Comparison of ENCODE assay signal across 8 mouse cellular contexts in genomic region chr19:59345658-59346283, GRCm38 (mm10). TPM values are rescaled to one million over a fixed set of nuclear protein-coding genes. Genes with fewer than 3 reads are reported as not detected.
DNase-seq lines count a peak whose midpoint lies in the region; ATAC-seq lines count a peak whose summit lies in the region.

Pdzd8 (minus strand) TSS chr19:59345780.

- peak within 1 kb of the TSS; percentile 82 for H3K4me3 ChIP-seq in heart, embryonic 11.5 days (ENCODE audit: low read depth, low read length)
- H3K4me3 ChIP-seq in kidney, embryonic 15.5 days (replicated peaks): peak within 1 kb of the TSS; percentile 89

- H3K4me2 ChIP-seq in heart, embryonic 11.5 days: peak within 1 kb of the TSS; percentile 99
- peak within 1 kb of the TSS; percentile 87 for H3K4me2 ChIP-seq in kidney, embryonic 15.5 days

- H3K27ac ChIP-seq in heart, embryonic 11.5 days (ENCODE audit: low read depth, low read length): peak within 1 kb of the TSS; percentile 89
- H3K27ac ChIP-seq in kidney, embryonic 15.5 days: peak within 1 kb of the TSS; percentile 94

- no peaks in the 10 kb centered on the region for H3K36me3 ChIP-seq in heart, embryonic 11.5 days (ENCODE audit: control insufficient read depth, insufficient read depth, low read length)
- no peaks in the 10 kb centered on the region for H3K36me3 ChIP-seq in kidney, embryonic 15.5 days

- WGBS in heart, embryonic 11.5 days (ENCODE audit: insufficient replicate concordance): 0% methylated on average over 91 of the region's 91 CpGs
- under 1% methylated on average over 87 of the region's 91 CpGs for WGBS in kidney, embryonic 15.5 days

- peak within 1 kb of the TSS; percentile 86 for H3K9ac ChIP-seq in heart, embryonic 11.5 days (ENCODE audit: low read depth, low read length)
- H3K9ac ChIP-seq in kidney, embryonic 15.5 days: peak within 1 kb of the TSS; percentile 90

- peaks cover 17% of the 10 kb centered on the region for H3K4me1 ChIP-seq in heart, embryonic 11.5 days (ENCODE audit: control insufficient read depth, insufficient read depth, low read length)
- peaks cover 32% of the 10 kb centered on the region for H3K4me1 ChIP-seq in kidney, embryonic 15.5 days

- no peaks in the 10 kb centered on the region for H3K9me3 ChIP-seq in heart, embryonic 11.5 days (replicated peaks; ENCODE audit: control insufficient read depth, low read length)
- no peaks in the 10 kb centered on the region; the same call in 1 of the 2 replicates for H3K9me3 ChIP-seq in kidney, embryonic 15.5 days (replicated peaks)

- peak; percentile 78 for ATAC-seq in erythroblast, adult 5-6 weeks (replicated peaks; ENCODE audit: low FRiP score, poor library complexity, severe bottlenecking)
- ATAC-seq in heart, embryonic 11.5 days (replicated peaks; ENCODE audit: insufficient number of reproducible peaks, low FRiP score, low TSS enrichment): peak; percentile 94
- peak; percentile 95 for ATAC-seq in kidney, embryonic 15.5 days (replicated peaks; ENCODE audit: low FRiP score)

- peaks cover 11% of the 10 kb centered on the region for H3K27me3 ChIP-seq in heart, embryonic 11.5 days (ENCODE audit: control insufficient read depth, insufficient read depth, low read length)
- no peaks in the 10 kb centered on the region for H3K27me3 ChIP-seq in kidney, embryonic 15.5 days

- peak; percentile 89 to 94 for DNase-seq in B cell, adult 2 months
- peak; percentile 93 for DNase-seq in brain, adult 2 months (ENCODE audit: low read depth, low spot score)
- peak; percentile 93 for DNase-seq in liver
- peak; percentile 27 to 71 for DNase-seq in monocyte, adult 2 months (ENCODE audit: low read depth in 1 of 2, low spot score in 2 of 2)
- peak; percentile 82 to 87 for DNase-seq in spleen, postnatal 14 days (ENCODE audit: low spot score in 2 of 2)

RNA-seq across cellular contexts. Expression of gene Pdzd8, which starts in this region (rescaled TPM):
- total RNA-seq in erythroblast, adult 5-6 weeks (2015; ENCODE audit: low replicate concordance): 23.4 and 30.2 TPM in 2 replicates
- total RNA-seq in erythroblast, adult 5-6 weeks (2017; ENCODE audit: low replicate concordance): 25.6 and 26.8 TPM in 2 replicates
- 10.5 and 12.1 TPM in 2 replicates for polyA plus RNA-seq in heart, embryonic 11.5 days (2014; fragmentation: Nextera tagmentation; extraction: Ambion mirVana)
- polyA plus RNA-seq in kidney, embryonic 15.5 days (2015; fragmentation: Nextera tagmentation; extraction: Ambion mirVana): 9.0 and 10.0 TPM in 2 replicates

Comparison
In these comparisons a context has a peak if more than half of its experiments do, and no peak if none do; other contexts are left out.
1. Peak in every context shown above with its lines: DNase-seq, ATAC-seq, H3K4me3 ChIP-seq and H3K27ac ChIP-seq.